Mouse (Mus musculus): Measurements from ENCODE around the gene Mex3d.

DNA sequence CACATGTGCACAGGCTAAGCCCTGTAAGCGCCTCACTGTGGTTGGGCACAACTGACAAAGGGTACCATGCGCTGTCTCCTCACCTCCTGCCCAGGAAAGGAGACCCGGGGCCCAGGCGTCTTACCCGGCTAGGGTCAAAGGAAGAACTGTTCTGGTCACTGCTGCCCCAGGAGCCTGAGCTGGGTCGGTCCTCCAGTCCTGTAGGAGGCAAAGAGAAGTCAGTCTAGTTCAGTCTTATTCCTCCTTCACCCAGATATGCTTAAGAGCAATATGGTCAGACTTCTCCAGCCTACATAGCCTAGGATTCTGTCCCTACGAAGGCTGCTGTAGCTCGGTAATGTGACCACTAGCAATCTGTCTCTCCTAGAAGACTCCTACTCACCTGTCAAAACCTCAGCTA lies 33.7 kb upstream of the Mex3d start:
- TF ChIP-seq ZNF384 (IDR thresholded peaks at IDR 0.05; ENCODE audit: low read depth, low read length) (no peak), RCOR1 (IDR thresholded peaks at IDR 0.05; ENCODE audit: low read depth, low read length) (no peak), ELF1 (IDR thresholded peaks at IDR 0.05; ENCODE audit: low read depth, low read length) (no peak), BHLHE40 (IDR thresholded peaks at IDR 0.05; ENCODE audit: borderline replicate concordance, low read depth, low read length) (no peak), NELFE (IDR thresholded peaks at IDR 0.05; ENCODE audit: low read depth, low read length) (no peak), CTCF (IDR thresholded peaks at IDR 0.05 in 2 of 3, conservative IDR thresholded peaks at IDR 0.05 in 1 of 3; ENCODE audit: control insufficient read depth in 1 of 3, insufficient read depth in 1 of 3, low read depth in 2 of 3, low read length in 3 of 3, poor library complexity in 1 of 3, severe bottlenecking in 1 of 3) (no peak), ZMIZ1 (IDR thresholded peaks at IDR 0.05; ENCODE audit: low read depth, low read length) (no peak), POLR2AphosphoS2 (IDR thresholded peaks at IDR 0.05; ENCODE audit: low read length) (no peak), MAX (IDR thresholded peaks at IDR 0.05; ENCODE audit: low read length) (no peak), SMC3 (IDR thresholded peaks at IDR 0.05; ENCODE audit: low read depth, low read length) (no peak), USF1 (IDR thresholded peaks at IDR 0.05; ENCODE audit: low read depth, low read length) (no peak), EP300 (IDR thresholded peaks at IDR 0.05; ENCODE audit: low read depth in 1 of 2, low read length in 2 of 2) (no peak), MAFK (IDR thresholded peaks at IDR 0.05; ENCODE audit: borderline replicate concordance, low read depth, low read length) (no peak), MEF2A (IDR thresholded peaks at IDR 0.05; ENCODE audit: extremely low read depth, insufficient replicate concordance, low read depth, low read length, poor library complexity, severe bottlenecking) (no peak)
